Mouse (Mus musculus) liver, embryonic 14.5 days (tissue): ENCODE measurements at regions not wholly inside any gene's neighbourhood (a gene's known extent, or its start where the extent isn't known, plus 50 kb on each side); places are given as distances from the start of the nearest gene placed in this dataset.

Experiments used
- CTCF ChIP-seq: IDR thresholded peaks from 2 replicates; pipeline ENCODE4 v1.5.1; 2016; ENCODE audit warnings: antibody characterized with exemption, low read depth, control low read depth
- EP300 ChIP-seq: IDR thresholded peaks from 2 replicates; pipeline ENCODE4 v1.6.1; 2016; ENCODE audit warnings: antibody characterized with exemption, low read depth

DNA sequence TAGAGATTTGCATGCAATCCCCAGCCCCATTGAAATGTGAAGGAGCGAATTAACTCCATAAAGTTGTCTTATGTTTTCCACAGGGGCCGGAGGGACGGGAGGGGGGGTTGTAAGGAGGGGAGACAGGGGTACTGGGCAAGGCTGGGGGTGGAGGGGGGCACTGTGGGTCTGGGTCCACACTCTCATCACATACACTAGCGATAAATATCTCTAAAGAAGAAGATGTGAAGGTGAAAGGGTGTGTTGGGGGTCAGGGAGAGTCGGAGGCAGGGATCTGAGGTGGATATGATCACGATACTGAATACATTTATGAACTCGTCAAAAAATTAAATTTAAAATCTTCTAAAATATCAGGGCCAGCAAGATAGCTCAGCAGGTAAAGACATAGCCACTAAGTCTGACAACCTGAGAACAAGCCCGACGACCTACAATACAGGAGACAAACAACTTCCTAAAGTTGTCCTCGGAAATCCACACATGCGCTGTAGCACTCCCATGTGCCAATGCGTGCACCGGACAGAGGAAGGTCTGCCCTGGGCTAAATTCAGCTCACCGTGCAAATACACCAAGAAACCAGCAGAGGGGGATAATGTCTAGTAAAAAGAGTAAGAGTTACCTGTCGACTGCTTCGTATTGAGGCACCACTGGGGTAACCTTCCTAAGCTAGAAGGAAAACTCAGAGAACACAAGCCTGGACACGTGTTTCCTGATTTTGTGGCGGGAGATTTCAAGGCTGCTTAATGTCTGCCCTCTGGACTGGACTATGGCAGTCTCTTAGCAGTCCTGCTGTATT, 85.6 kb upstream of the Nt5e start:
- peak; percentile 68 for TF ChIP-seq CTCF
- TF ChIP-seq EP300, result no peak
